Mouse (Mus musculus) spleen, adult 2 months (tissue): ENCODE results near the gene Erp27. TPM values are rescaled to one million over a fixed set of nuclear protein-coding genes. Genes with fewer than 3 reads are reported as not detected.

ENCODE experiments used
- DNase-seq, 2 experiments: peaks; one replicate each; pipeline versions ENCODE4 v3.0.0 to v3.0.0-alpha.2; 2012 to 2021; ENCODE audit warnings: low spot score in 2 of 2, low read depth in 1 of 2
- H3K27ac ChIP-seq: fragments of 200-500 bp; 2 replicates; pipeline ENCODE4 v1.5.1; 2012; ENCODE audit warnings: low read length, inconsistent platforms; ENCODE audit not compliant: insufficient read depth
- H3K27me3 ChIP-seq: fragments of 200-500 bp; 2 replicates; pipeline ENCODE4 v1.6.1; 2012; ENCODE audit warnings: mild to moderate bottlenecking, moderate library complexity, low read length, inconsistent platforms; ENCODE audit not compliant: control insufficient read depth, insufficient read depth
- H3K36me3 ChIP-seq: fragments of 200-500 bp; 2 replicates; pipeline ENCODE4 v1.6.1; 2012; ENCODE audit warnings: mild to moderate bottlenecking, low read length, inconsistent platforms; ENCODE audit not compliant: control insufficient read depth, insufficient read depth
- H3K4me1 ChIP-seq: fragments of 200-500 bp; 2 replicates; pipeline ENCODE4 v1.6.1; 2011; ENCODE audit warnings: inconsistent platforms; ENCODE audit not compliant: control insufficient read depth, insufficient read depth, insufficient read length
- H3K4me3 ChIP-seq: fragments of 200-500 bp; 2 replicates; pipeline ENCODE4 v1.5.1; 2011; ENCODE audit warnings: mild to moderate bottlenecking, inconsistent platforms; ENCODE audit not compliant: insufficient read depth, insufficient read length; ENCODE audit errors: extremely low read depth
- CTCF ChIP-seq: fragments of 200-500 bp; IDR thresholded peaks from 2 replicates; pipeline ENCODE4 v1.5.1; 2011; ENCODE audit warnings: mild to moderate bottlenecking, inconsistent platforms; ENCODE audit not compliant: insufficient read depth, insufficient read length, insufficient replicate concordance; ENCODE audit errors: extremely low read depth
- POLR2A ChIP-seq: fragments of 200-500 bp; IDR thresholded peaks from 2 replicates; pipeline ENCODE4 v1.6.1; 2011; ENCODE audit warnings: low read depth, low read length, inconsistent platforms
- WGBS: fragments of 180-500 bp; shearing (Covaris S2); methylation state at CpG from one replicate; pipeline ENCODE4 v1.1.7; 2018; 5-methylcytosine and 5-hydroxymethylcytosine counted together
- polyA plus RNA-seq: library from polyadenylated mRNA; depleted of rRNA; stranded (reverse); fragments of >200 nt; gene quantifications from 2 replicates; pipeline ENCODE4 v1.2.3, GENCODE M21; 2012

The Erp27 gene
- polyA plus RNA-seq, 1 experiment: 16.2 TPM

GRCm38 (mm10) chr6:136946943-136947342, 25.0 kb upstream of the Erp27 start:
- H3K36me3 ChIP-seq: no peaks in the 10 kb centered on the region
- no peak overlapping the region for H3K27ac ChIP-seq
- DNase-seq: peak in 1 of 2 experiments; percentile 58
- WGBS: 63% methylated on average over 9 of the region's 9 CpGs
- no peaks in the 10 kb centered on the region for H3K27me3 ChIP-seq
- H3K4me1 ChIP-seq: peaks cover 22% of the 10 kb centered on the region; the same call in 1 of the 2 replicates
- no peak for TF ChIP-seq CTCF
- TF ChIP-seq POLR2A: no peak
- no peak overlapping the region for H3K4me3 ChIP-seq

DNA sequence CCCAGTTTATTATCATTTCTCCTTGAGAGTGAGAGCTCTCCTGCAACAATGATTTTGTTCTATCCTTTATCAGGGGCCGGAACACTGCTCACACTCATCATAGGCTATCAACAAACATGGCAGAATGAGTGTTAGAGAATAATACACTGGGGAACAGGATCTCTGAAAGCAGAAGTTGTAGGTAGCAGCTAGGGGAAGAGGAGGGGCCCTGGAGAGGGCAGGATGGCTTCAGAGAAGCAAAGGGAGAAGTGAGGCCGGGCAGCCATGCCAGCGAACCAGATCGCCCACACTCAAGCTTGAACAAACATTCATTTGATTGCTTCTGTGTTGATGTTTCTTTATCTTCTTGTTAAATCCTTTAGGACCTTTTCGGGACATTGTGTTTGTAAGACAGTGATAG, 24.3 kb upstream of the Erp27 start:
- H3K27me3 ChIP-seq: no peaks in the 10 kb centered on the region
- H3K4me1 ChIP-seq: peaks cover 22% of the 10 kb centered on the region; the same call in 1 of the 2 replicates
- DNase-seq: peak in 1 of 2 experiments; percentile 67
- H3K27ac ChIP-seq: peak overlapping the region; percentile 49; the same call in 1 of the 2 replicates
- WGBS: 46% methylated on average over 5 of the region's 5 CpGs
- H3K4me3 ChIP-seq: no peak overlapping the region
- TF ChIP-seq CTCF (no peak), POLR2A (no peak)
- H3K36me3 ChIP-seq: no peaks in the 10 kb centered on the region

- TF ChIP-seq CTCF (no peak), POLR2A (no peak)
- peak overlapping the region; percentile 34; the same call in 1 of the 2 replicates for H3K27ac ChIP-seq
- WGBS: 43% methylated on average over 8 of the region's 8 CpGs
Measured at GRCm38 (mm10) chr6:136944511-136944910, 22.5 kb upstream of the Erp27 start.

GRCm38 (mm10) chr6:136943392-136943791, 21.4 kb upstream of the Erp27 start:
- H3K27ac ChIP-seq: 0 out of 2 replicates have a peak overlapping the region, but pooled peaks have one; percentile 18
- H3K36me3 ChIP-seq: no peaks in the 10 kb centered on the region
- peaks cover 21% of the 10 kb centered on the region; the same call in 1 of the 2 replicates for H3K4me1 ChIP-seq
- no peaks in the 10 kb centered on the region for H3K27me3 ChIP-seq
- no peak for TF ChIP-seq CTCF
- TF ChIP-seq POLR2A: no peak
- DNase-seq: peak in 1 of 2 experiments; percentile 51
- no peak overlapping the region for H3K4me3 ChIP-seq

More at GRCm38 (mm10) chr6:136944511-136944910, 22.5 kb upstream of the Erp27 start:
- Histone ChIP-seq H3K36me3 (no peaks in the 10 kb centered on the region), H3K4me3 (no peak overlapping the region), H3K27me3 (no peaks in the 10 kb centered on the region), H3K4me1 (peaks cover 22% of the 10 kb centered on the region; the same call in 1 of the 2 replicates)
- no peak for DNase-seq

- Histone ChIP-seq H3K4me1 (peaks cover 19% of the 10 kb centered on the region; the same call in 1 of the 2 replicates), H3K27ac (0 out of 2 replicates have a peak overlapping the region, but pooled peaks have one; percentile 10), H3K36me3 (no peaks in the 10 kb centered on the region), H3K4me3 (no peak overlapping the region), H3K27me3 (no peaks in the 10 kb centered on the region)
- no peak for DNase-seq
- WGBS: 44% methylated on average over 9 of the region's 9 CpGs
- TF ChIP-seq CTCF: no peak
- no peak for TF ChIP-seq POLR2A
Measured at GRCm38 (mm10) chr6:136942280-136942679, 20.3 kb upstream of the Erp27 start.

DNA sequence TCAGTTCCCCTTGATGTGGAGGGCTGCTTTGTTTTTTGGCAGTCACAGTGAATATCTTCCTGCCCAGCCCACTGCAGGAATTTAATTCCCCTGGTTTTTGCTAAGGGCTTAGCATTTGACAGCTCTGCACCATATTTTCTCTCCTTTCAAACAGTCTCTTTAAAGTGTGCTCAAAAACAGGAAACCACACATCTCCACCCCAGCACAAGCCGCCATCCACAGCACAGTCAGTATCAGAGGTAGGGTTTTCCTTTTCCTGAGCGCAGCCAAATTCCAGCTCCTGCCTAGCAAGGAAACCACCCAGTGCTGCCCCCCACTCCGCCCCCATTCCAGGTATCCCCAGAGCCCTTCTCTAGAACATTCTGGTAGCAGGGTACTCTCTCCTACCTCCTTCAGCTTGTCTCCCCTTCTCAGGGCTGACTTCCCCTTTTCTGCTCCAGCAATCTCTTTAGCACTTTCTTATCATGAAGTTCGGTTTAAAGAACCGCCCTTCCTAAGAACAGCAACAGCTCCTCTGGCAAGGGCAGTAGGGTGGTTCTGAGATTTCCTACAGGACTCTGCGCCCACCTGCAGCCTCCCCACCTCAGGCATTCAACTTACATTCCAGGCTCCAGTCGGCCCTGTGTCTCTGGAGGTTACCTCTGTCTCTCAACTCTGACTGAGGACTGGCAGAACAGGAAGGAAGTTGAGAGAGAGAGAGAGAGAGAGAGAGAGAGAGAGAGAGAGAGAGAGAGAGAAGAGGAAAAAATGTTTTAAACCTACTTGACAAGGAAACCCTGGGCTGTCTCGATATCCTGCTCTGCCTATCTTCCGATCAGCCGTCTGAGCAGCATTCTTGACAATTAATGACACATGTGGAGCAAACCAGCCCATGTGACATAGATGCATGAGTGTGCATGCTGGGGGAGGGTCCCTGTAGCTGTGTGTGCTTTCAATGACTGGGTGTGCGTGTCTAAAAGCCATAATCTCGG, 19.4 kb upstream of the Erp27 start, which contains the start of gene Arhgdib:
Gene Arhgdib (minus strand): TSS at position 849 of the 971 bp plus-strand sequence.
- 3% methylated on average over 12 of the region's 12 CpGs for WGBS
- Histone ChIP-seq H3K36me3 (peaks cover 2% of the 10 kb centered on the region; the same call in 1 of the 2 replicates), H3K27me3 (no peaks in the 10 kb centered on the region), H3K27ac (peak within 1 kb of the TSS; percentile 100), H3K4me1 (peaks cover 19% of the 10 kb centered on the region; the same call in 1 of the 2 replicates), H3K4me3 (peak within 1 kb of the TSS; percentile 90)
- TF ChIP-seq CTCF: no peak
- TF ChIP-seq POLR2A: peak; percentile 53
- DNase-seq: peak; percentile 48 to 61
